Mouse (Mus musculus): ENCODE results near the gene Cfd. TPM values are rescaled to one million over a fixed set of nuclear protein-coding genes. Genes with fewer than 3 reads are reported as not detected.

The Cfd gene
- total RNA-seq, 2 experiments from 2014 or later, result 0.49 to 1.2 TPM

GRCm38 (mm10) chr10:79914948-79915596 lies 24.4 kb downstream of the Cfd start:
- peak; percentile 15; the same call in 1 of the 2 replicates for ATAC-seq (replicated peaks; ENCODE audit: poor library complexity)

DNA sequence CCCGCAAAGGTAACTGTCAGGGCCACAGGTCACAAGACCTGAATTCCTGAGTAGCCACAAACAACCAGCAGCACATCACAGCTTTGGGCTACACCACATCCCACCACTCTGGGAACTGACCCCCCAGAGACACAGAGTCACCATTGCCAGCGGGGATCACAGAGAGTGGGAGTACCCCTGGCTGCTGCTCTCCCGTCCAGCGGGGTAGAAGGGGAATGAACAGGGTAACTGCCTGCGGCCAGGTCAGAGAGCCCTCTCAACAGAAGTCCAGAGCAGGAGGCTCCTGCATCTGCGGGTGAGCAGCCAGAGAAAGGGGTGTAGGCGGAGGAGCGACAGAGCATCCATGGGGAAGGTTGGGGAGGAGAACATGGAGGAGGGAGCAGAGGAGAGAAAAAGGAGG lies 25.4 kb downstream of the Cfd start:
- ATAC-seq (replicated peaks; ENCODE audit: poor library complexity), result no peak

- ATAC-seq (replicated peaks; ENCODE audit: poor library complexity), result peak; percentile 59
These were observed 26.3 kb downstream of the Cfd start, which contains the start of gene Kiss1r for GRCm38 (mm10) chr10:79916808-79917531. Gene Kiss1r, plus strand, starts transcription at chr10:79916971.

GRCm38 (mm10) chr10:79917532-79918100 lies 27.0 kb downstream of the Cfd start:
- no peak for ATAC-seq (replicated peaks; ENCODE audit: poor library complexity)

- ATAC-seq (replicated peaks; ENCODE audit: poor library complexity), result no peak
These were observed 27.8 kb downstream of the Cfd start for GRCm38 (mm10) chr10:79918231-79919078.

- ATAC-seq (replicated peaks; ENCODE audit: poor library complexity), result no peak
These were observed 28.7 kb downstream of the Cfd start for GRCm38 (mm10) chr10:79919251-79919849.

DNA sequence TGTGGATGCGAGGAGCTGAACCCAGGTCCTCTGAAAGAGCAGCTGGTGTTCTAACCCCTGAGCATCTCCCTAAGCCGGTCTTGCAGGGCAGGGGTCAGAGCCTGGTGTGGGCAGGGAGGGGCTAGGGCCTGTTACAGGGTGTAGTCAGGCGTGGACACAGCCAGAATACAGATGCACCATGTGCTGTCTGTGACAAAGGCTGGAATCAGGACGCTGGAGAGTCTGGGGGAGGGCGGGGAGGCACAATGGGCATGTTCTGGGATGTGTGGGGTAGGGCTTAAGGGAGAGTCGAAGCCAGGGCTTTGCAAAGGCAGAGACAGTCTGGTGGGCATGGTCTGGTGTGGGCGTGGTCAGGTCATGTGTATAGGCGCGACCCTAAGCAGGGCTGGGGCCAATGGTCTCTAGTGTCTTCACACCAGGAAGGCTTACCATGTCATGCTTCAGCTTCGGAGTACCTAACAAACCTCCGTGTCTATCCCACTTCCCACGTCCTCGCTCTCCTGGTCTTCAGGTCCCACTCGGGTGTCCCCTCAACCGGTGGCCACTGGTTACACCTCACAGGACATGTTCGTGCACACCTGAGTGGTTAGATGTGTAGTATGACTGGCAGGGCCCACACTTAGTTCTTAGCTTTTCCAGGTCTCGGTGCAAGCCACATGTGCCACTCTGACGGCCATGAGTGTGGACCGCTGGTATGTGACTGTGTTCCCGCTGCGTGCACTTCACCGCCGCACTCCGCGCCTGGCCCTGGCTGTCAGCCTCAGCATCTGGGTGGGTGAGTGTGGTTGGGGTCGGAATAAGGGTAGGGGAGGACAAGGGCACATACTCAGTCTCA lies 29.6 kb downstream of the Cfd start:
- no peak for ATAC-seq (replicated peaks; ENCODE audit: poor library complexity)

DNA sequence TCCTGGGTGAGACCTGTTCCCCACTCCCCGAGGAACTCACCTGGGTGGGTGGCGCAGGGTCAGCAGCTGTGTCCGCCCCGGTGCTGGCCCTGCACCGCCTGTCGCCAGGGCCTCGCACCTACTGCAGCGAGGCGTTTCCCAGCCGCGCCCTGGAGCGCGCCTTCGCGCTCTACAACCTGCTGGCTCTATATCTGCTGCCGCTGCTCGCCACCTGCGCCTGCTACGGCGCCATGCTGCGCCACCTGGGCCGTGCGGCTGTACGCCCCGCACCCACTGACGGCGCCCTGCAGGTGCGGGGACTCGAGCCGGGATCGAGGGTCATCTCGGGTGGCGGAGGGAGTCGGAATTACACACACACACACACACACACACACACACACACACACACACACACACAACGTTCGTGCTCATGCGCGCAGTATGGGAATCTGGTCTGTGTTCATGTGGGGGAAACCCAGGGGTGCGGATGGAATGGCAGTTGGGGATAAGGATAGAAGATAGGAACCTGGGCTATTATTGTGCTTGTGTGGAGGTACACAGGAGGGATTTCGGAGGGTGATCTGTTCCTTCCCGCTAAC lies 30.4 kb downstream of the Cfd start, which contains the start of gene R3hdm4:
R3hdm4 (minus strand) TSS at position 251 of the 578 bp plus-strand sequence.
- ATAC-seq (replicated peaks; ENCODE audit: poor library complexity), result no peak

- no peak for ATAC-seq (replicated peaks; ENCODE audit: poor library complexity)
These were observed 30.9 kb downstream of the Cfd start for GRCm38 (mm10) chr10:79921572-79921971.

- ATAC-seq (replicated peaks; ENCODE audit: poor library complexity), result peak; percentile 60
These were observed 34.5 kb downstream of the Cfd start for GRCm38 (mm10) chr10:79924998-79925784.

DNA sequence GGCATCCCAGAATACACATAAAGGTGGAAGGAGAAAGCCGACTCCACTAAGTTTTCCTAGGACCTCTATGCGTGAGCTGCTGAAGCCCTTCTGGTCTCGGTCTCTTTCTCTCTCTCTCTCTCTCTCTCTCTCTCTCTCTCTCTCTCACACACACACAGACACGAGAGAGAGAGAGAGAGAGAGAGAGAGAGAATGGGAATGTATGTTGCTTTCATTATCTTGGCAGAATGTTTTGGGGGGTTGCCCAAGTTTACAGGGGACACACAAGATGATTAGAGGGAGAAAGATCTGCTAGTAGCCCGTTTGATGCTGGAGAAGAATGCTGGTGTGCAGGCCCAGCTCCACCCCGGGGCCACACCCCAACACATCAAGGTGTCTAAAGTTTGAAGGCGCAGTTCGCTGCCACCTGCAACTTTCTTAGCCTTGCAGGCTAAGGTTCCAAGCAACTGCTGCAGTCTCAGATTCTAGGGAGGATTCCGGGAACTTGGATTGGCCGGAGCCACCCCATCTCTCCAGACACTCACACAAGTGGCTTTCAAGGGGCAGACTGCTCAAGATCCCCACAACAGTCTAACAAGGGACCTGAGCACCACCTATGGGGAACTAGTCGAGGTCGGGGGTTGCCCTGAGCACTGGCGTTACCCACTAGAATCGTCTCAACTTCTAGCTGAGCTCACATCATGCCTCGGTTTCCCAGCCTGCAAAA lies 35.3 kb downstream of the Cfd start:
- no peak for ATAC-seq (replicated peaks; ENCODE audit: poor library complexity)

- peak; percentile 73 for ATAC-seq (replicated peaks; ENCODE audit: poor library complexity)
These were observed 36.1 kb downstream of the Cfd start, which contains the start of gene Arid3a for GRCm38 (mm10) chr10:79926491-79927323. Gene Arid3a, plus strand, starts transcription at chr10:79927043.

DNA sequence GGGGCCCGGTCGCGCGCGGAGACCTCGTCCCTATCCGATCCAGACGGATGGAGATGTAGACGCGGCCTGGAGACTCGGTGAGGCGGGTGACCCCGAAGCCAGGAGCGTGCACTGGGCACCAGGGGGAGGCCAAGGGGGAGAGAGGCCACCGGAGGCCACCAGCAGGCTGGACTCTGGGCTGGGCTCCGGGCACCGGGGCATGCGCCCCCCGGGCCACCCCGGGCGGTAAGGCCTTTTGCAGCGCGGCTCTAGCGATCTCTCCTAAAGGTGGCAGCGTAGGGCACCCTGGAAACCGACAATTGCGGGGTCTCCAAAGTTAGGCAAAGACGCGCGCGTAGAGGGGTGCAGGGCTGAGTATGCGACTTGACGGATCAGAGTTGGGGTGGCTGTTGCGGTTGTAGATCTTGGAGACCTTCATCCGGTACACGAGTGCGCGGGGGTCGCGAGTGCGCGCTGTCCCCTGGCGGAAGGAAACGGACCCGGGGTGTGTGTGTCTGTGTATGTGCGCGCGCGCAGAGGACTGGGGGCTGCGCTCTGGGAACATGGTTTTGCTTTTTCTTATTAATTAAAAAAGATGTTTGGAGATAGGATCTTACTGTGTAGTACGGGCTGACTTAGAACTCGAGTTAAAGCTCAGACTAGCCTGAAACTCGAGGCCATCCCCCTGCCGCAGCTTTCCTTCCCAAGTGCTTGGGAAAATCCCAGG lies 36.8 kb downstream of the Cfd start:
- peak; percentile 23; the same call in 1 of the 2 replicates for ATAC-seq (replicated peaks; ENCODE audit: poor library complexity)

DNA sequence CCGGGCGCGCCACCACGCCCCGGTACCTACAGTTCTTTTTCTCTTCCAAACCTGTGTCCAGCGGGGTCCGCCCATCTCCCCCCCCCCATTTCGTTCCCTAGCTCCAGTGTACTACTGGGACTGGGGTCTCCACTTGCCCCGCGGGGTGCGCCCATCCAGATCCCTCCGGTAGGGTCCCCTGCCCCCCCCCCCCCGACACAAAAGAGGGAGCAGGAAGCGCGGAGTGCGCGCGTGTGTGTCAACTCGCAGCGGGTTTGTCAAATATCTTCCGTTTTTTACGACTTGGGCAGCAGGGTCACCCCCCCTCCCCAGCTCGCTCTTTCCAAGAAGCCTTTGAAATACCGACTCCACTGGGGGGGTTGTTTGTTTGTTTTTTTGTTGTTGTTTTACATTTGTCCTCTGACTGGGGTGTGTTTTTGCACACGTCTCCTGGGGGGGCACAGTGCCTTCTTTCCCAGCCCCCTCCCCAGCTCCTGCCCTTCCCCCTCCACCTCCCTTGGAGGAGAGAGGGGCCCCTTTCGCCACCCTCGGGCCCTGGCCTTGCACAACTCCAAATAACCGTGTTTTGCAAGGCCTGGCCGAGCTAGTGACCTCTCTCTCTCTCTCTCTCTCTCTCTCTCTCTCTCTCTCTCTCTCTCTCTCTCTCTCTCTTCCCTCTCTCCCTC lies 37.5 kb downstream of the Cfd start:
- peak; percentile 12; the same call in 1 of the 2 replicates for ATAC-seq (replicated peaks; ENCODE audit: poor library complexity)

DNA sequence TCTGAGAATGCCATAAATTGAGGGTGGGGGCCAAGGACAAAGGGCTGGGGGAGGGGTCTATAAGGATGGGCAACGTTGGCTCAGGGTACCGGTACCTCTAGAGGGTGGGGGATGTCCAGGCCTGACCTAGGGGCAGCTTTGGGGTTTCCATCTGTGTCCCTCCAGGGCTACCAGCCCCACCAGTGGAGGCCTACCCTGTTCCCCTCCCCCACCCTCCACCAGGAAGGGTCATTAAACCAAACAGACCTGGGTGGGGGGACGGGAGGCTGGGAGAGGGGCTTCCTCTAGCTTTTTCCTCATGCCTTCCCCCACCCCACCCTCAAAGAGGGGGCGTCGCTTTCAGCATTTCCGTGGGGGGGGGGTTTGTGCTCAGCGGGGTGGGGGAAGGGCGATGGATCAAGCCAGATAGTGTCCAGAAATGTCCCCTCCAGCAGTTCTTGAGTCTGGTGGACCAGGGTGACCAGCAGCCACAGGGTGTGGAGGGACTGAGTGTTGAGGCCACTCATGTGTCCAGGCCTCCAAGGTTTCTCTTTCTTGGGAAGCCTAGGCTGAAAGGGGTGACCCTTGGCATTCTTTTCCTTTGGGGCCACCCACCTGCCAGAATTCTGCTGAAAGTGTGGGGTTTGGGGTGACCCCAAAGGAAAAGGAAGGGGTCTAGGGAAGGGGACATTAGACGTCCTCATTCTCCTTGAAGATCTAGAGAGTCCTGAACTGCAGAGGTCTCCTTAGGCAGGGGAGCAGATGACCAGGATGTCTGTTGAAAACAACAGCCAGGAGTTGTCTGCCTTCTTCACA lies 38.5 kb downstream of the Cfd start:
- no peak for ATAC-seq (replicated peaks; ENCODE audit: poor library complexity)
